Mouse (Mus musculus) forebrain, embryonic 16.5 days (tissue): ENCODE data around the gene Scn4b. TPM values are rescaled to one million over a fixed set of nuclear protein-coding genes. Genes with fewer than 3 reads are reported as not detected.
A peak's percentile ranks its signal among the peaks of the same experiment; 100 is the strongest.

Experiments used
- ATAC-seq: fragments of 200-750 bp; cut with Nextera tagmentation; 2 replicates; pipeline ENCODE4 v1.8.0; 2017; ENCODE audit warnings: mild to moderate bottlenecking, moderate library complexity
- H3K27ac ChIP-seq: fragments of 300-500 bp; sonication (generic); 2 replicates; pipeline ENCODE4 v1.5.1; 2014; ENCODE audit warnings: low read length, control low read depth
- H3K27me3 ChIP-seq: fragments of 300-500 bp; sonication (generic); replicated peaks from 2 replicates; pipeline ENCODE4 v1.6.1; 2014; ENCODE audit warnings: low read length; ENCODE audit not compliant: control insufficient read depth, insufficient read depth
- H3K36me3 ChIP-seq: fragments of 300-500 bp; sonication (generic); 2 replicates; pipeline ENCODE4 v1.6.1; 2014; ENCODE audit not compliant: control insufficient read depth, insufficient read depth
- H3K4me1 ChIP-seq: fragments of 300-500 bp; sonication (generic); replicated peaks from 2 replicates; pipeline ENCODE4 v1.6.1; 2014; ENCODE audit warnings: low read length; ENCODE audit not compliant: control insufficient read depth, insufficient read depth
- H3K4me2 ChIP-seq: fragments of 300-500 bp; sonication (generic); 2 replicates; pipeline ENCODE4 v1.6.1; 2014; ENCODE audit warnings: mild to moderate bottlenecking, low read length, control low read depth
- H3K4me3 ChIP-seq: fragments of 300-500 bp; sonication (generic); replicated peaks from 2 replicates; pipeline ENCODE4 v1.5.1; 2014; ENCODE audit warnings: mild to moderate bottlenecking, low read length, control low read depth
- H3K9ac ChIP-seq: fragments of 300-500 bp; sonication (generic); replicated peaks from 2 replicates; pipeline ENCODE4 v1.6.1; 2014; ENCODE audit warnings: low read depth, low read length, control low read depth
- H3K9me3 ChIP-seq: fragments of 300-500 bp; sonication (generic); 2 replicates; pipeline ENCODE4 v1.6.1; 2016; ENCODE audit warnings: low read length; ENCODE audit not compliant: control insufficient read depth
- WGBS: fragments of 180-500 bp; shearing (Covaris S2); extraction: QIAGEN DNeasy Blood & Tissue Kit; methylation state at CpG from one replicate; pipeline ENCODE4 v1.1.7; 2014; 5-methylcytosine and 5-hydroxymethylcytosine counted together
- polyA plus RNA-seq: library from polyadenylated mRNA; unstranded; fragments of >200 nt; fragmentation: Nextera tagmentation; extraction: Ambion mirVana; gene quantifications from 2 replicates; pipeline ENCODE4 v1.2.1, GENCODE M21; 2015

The Scn4b gene
- polyA plus RNA-seq, 1 experiment from 2014 or later = 0.24 TPM

GRCm38 (mm10) chr9:45105596-45106374 is 32.4 kb upstream of the Scn4b start:
- ATAC-seq = no peak
- H3K4me3 ChIP-seq = no peak overlapping the region

GRCm38 (mm10) chr9:45115706-45116105 is 22.5 kb upstream of the Scn4b start:
- Histone ChIP-seq H3K4me2 (peak overlapping the region; percentile 62), H3K9ac (peak overlapping the region; percentile 57), H3K4me1 (peaks cover 14% of the 10 kb centered on the region), H3K27me3 (no peaks in the 10 kb centered on the region), H3K9me3 (no peaks in the 10 kb centered on the region), H3K4me3 (peak overlapping the region; percentile 49), H3K27ac (no peak overlapping the region), H3K36me3 (no peaks in the 10 kb centered on the region)
- WGBS = under 1% methylated on average over 14 of the region's 14 CpGs
- ATAC-seq = peak; percentile 54

More at GRCm38 (mm10) chr9:45105596-45106374, 32.4 kb upstream of the Scn4b start:
- no peak overlapping the region for H3K4me2 ChIP-seq
- no peak overlapping the region for H3K9ac ChIP-seq
- WGBS = 92% methylated on average over 2 of the region's 2 CpGs
- H3K27ac ChIP-seq = no peak overlapping the region
- H3K4me1 ChIP-seq = no peaks in the 10 kb centered on the region
- H3K27me3 ChIP-seq = no peaks in the 10 kb centered on the region
- H3K9me3 ChIP-seq = no peaks in the 10 kb centered on the region
- H3K36me3 ChIP-seq = no peaks in the 10 kb centered on the region

GRCm38 (mm10) chr9:45116819-45117218 is 21.4 kb upstream of the Scn4b start:
- Histone ChIP-seq H3K27me3 (no peaks in the 10 kb centered on the region), H3K27ac (no peak overlapping the region), H3K4me3 (no peak overlapping the region), H3K4me2 (no peak overlapping the region), H3K36me3 (no peaks in the 10 kb centered on the region), H3K9me3 (no peaks in the 10 kb centered on the region), H3K4me1 (peaks cover 19% of the 10 kb centered on the region), H3K9ac (no peak overlapping the region)
- WGBS = 76% methylated on average over 9 of the region's 9 CpGs
- ATAC-seq = no peak

- peak within 1 kb of the TSS; percentile 52 for H3K4me3 ChIP-seq
- H3K27me3 ChIP-seq = no peaks in the 10 kb centered on the region
- no peaks in the 10 kb centered on the region for H3K36me3 ChIP-seq
- H3K4me1 ChIP-seq = peaks cover 25% of the 10 kb centered on the region
- peak within 1 kb of the TSS; percentile 76 for H3K27ac ChIP-seq
- no peaks in the 10 kb centered on the region for H3K9me3 ChIP-seq
- under 1% methylated on average over 13 of the region's 13 CpGs for WGBS
- H3K4me2 ChIP-seq = peak within 1 kb of the TSS; percentile 57
- ATAC-seq = peak; percentile 77
- H3K9ac ChIP-seq = peak within 1 kb of the TSS; percentile 69
These were observed 20.3 kb upstream of the Scn4b start, which contains the start of gene Scn2b for GRCm38 (mm10) chr9:45117741-45118431. Scn2b (plus strand) TSS chr9:45117782.

GRCm38 (mm10) chr9:45118552-45118951 is 19.6 kb upstream of the Scn4b start:
- no peaks in the 10 kb centered on the region for H3K9me3 ChIP-seq
- WGBS = 21% methylated on average over 10 of the region's 10 CpGs
- ATAC-seq = no peak
- peak overlapping the region; percentile 52 for H3K4me3 ChIP-seq
- H3K27ac ChIP-seq = no peak overlapping the region
- H3K4me1 ChIP-seq = peaks cover 25% of the 10 kb centered on the region
- H3K36me3 ChIP-seq = no peaks in the 10 kb centered on the region
- H3K27me3 ChIP-seq = no peaks in the 10 kb centered on the region
- H3K4me2 ChIP-seq = peak overlapping the region; percentile 57
- H3K9ac ChIP-seq = peak overlapping the region; percentile 69

GRCm38 (mm10) chr9:45119316-45119953 is 18.8 kb upstream of the Scn4b start:
- Histone ChIP-seq H3K4me1 (peaks cover 25% of the 10 kb centered on the region), H3K9me3 (no peaks in the 10 kb centered on the region), H3K9ac (peak overlapping the region; percentile 69), H3K36me3 (no peaks in the 10 kb centered on the region), H3K27me3 (no peaks in the 10 kb centered on the region), H3K4me2 (peak overlapping the region; percentile 57), H3K27ac (no peak overlapping the region), H3K4me3 (no peak overlapping the region; the same call in 1 of the 2 replicates)
- WGBS = 93% methylated on average over 8 of the region's 8 CpGs
- ATAC-seq = no peak

- no peaks in the 10 kb centered on the region for H3K9me3 ChIP-seq
- H3K36me3 ChIP-seq = no peaks in the 10 kb centered on the region
- no peaks in the 10 kb centered on the region for H3K27me3 ChIP-seq
- no peak overlapping the region for H3K4me3 ChIP-seq
- peaks cover 25% of the 10 kb centered on the region for H3K4me1 ChIP-seq
- no peak overlapping the region for H3K4me2 ChIP-seq
- H3K27ac ChIP-seq = no peak overlapping the region
- 91% methylated on average over 14 of the region's 14 CpGs for WGBS
- no peak overlapping the region for H3K9ac ChIP-seq
- no peak for ATAC-seq
These were observed 18.2 kb upstream of the Scn4b start for GRCm38 (mm10) chr9:45119954-45120530.

- no peaks in the 10 kb centered on the region for H3K36me3 ChIP-seq
- ATAC-seq = no peak
- 90% methylated on average over 6 of the region's 6 CpGs for WGBS
- H3K4me1 ChIP-seq = peaks cover 25% of the 10 kb centered on the region
- no peak overlapping the region for H3K4me2 ChIP-seq
- no peak overlapping the region for H3K4me3 ChIP-seq
- no peak overlapping the region for H3K27ac ChIP-seq
- no peaks in the 10 kb centered on the region for H3K9me3 ChIP-seq
- H3K9ac ChIP-seq = no peak overlapping the region
- no peaks in the 10 kb centered on the region for H3K27me3 ChIP-seq
These were observed 17.6 kb upstream of the Scn4b start for GRCm38 (mm10) chr9:45120567-45120966.

GRCm38 (mm10) chr9:45121001-45121400 is 17.2 kb upstream of the Scn4b start:
- Histone ChIP-seq H3K9ac (no peak overlapping the region), H3K27ac (no peak overlapping the region), H3K36me3 (no peaks in the 10 kb centered on the region), H3K4me2 (no peak overlapping the region), H3K9me3 (no peaks in the 10 kb centered on the region), H3K4me1 (peaks cover 22% of the 10 kb centered on the region), H3K27me3 (no peaks in the 10 kb centered on the region), H3K4me3 (no peak overlapping the region)
- 60% methylated on average over 6 of the region's 6 CpGs for WGBS
- no peak for ATAC-seq
